Mouse (Mus musculus) olfactory bulb, adult 2 months (tissue): ENCODE measurements around the gene Gm45213.

Experiments
- CTCF ChIP-seq: fragments of 200-500 bp; IDR thresholded peaks from 2 replicates; pipeline ENCODE4 v1.5.1; 2012; ENCODE audit warnings: low read depth, mild to moderate bottlenecking, low read length, moderate library complexity; ENCODE audit not compliant: insufficient read depth
- POLR2A ChIP-seq: fragments of 200-500 bp; IDR thresholded peaks from 2 replicates; pipeline ENCODE4 v1.6.1; 2012; ENCODE audit warnings: mild to moderate bottlenecking, low read depth, low read length, moderate library complexity; ENCODE audit not compliant: insufficient read depth

- TF ChIP-seq POLR2A (no peak), CTCF (no peak)
Measured at GRCm38 (mm10) chr7:66090676-66091190, 47.3 kb downstream of the Gm45213 start.
